In the genomic region with DNA sequence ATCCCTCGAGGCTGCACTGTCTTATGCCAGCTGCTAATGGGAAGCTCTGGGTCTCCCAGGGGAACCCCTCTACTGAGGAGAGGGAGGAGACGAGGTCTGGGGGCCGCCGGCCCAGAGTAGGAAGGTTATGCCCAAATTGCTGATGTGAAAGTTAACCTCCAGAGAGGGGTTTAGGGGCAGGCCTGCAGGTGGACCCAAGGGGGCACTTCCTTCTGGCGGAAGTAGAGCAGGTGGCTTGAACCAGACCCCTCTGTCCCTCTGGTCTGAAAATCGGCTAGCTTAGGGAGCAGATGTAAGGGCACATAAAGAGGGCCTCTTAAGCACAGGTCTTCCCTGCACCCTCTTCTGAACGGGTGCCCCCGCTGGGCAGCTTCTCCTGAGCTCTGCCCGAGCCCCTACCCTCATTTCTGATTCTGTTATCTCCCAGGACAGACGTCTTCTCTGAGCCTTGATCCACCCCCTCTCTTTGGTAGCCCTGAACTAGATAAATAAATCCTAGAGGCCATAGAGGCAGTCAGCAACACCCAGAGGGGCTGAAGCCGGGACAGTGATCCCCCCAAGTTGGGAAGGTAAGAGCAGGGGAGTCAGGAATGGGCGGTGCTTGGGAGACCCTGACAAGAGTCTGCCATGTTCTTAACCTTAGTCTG, we compare ENCODE assay signal across 8 mouse cellular contexts. TPM values are rescaled to one million over a fixed set of nuclear protein-coding genes. Genes with fewer than 3 reads are reported as not detected.
DNase-seq lines count a peak whose midpoint lies in the region; ATAC-seq and TF ChIP-seq lines count a peak whose summit lies in the region.

No protein-coding gene starts in this region.

- peaks cover 61% of the 10 kb centered on the region for H3K79me2 ChIP-seq in myocyte (ENCODE audit: control insufficient read depth, insufficient read depth)

- no peak for DNase-seq in kidney, postnatal 10 days
- no peak for DNase-seq in intestine, embryonic 14.5 days (ENCODE audit: low spot score)
- no peak for DNase-seq in testis, postnatal 14 days (ENCODE audit: low spot score)
- DNase-seq in adrenal gland, adult 2 months = no peak
- DNase-seq in adrenal gland, postnatal 25 days = no peak

- no peak for TF ChIP-seq POLR2A in myocyte (IDR thresholded peaks at IDR 0.05; ENCODE audit: insufficient read length, low read depth)

- H3K4me1 ChIP-seq in kidney, embryonic 16.5 days (ENCODE audit: insufficient read depth, low read length) = peaks cover 91% of the 10 kb centered on the region
- peaks cover 39% of the 10 kb centered on the region for H3K4me1 ChIP-seq in brown adipose tissue, adult 24 weeks (ENCODE audit: control insufficient read depth, insufficient read depth, insufficient read length, low read length)
- peaks cover 88% of the 10 kb centered on the region for H3K4me1 ChIP-seq in intestine, embryonic 14.5 days (replicated peaks; ENCODE audit: control insufficient read depth, insufficient read depth, low read length)

- H3ac ChIP-seq in myocyte (ENCODE audit: control insufficient read depth, insufficient read length) = no peak overlapping the region

- H3K9ac ChIP-seq in kidney, embryonic 16.5 days (replicated peaks; ENCODE audit: low read length) = peak overlapping the region; percentile 63
- H3K9ac ChIP-seq in intestine, embryonic 14.5 days (ENCODE audit: low read length) = no peak overlapping the region

- H3K4me2 ChIP-seq in kidney, embryonic 16.5 days (replicated peaks; ENCODE audit: low read depth, low read length) = peak overlapping the region; percentile 63
- peak overlapping the region; percentile 62 for H3K4me2 ChIP-seq in intestine, embryonic 14.5 days (ENCODE audit: low read length)
- H3K4me2 ChIP-seq in myocyte (ENCODE audit: low read depth) = peak overlapping the region; percentile 90

- no peak overlapping the region for H3K4me3 ChIP-seq in kidney, embryonic 16.5 days (ENCODE audit: low read length)
- H3K4me3 ChIP-seq in brown adipose tissue, adult 24 weeks (ENCODE audit: insufficient read depth, low read depth, low read length) = peak overlapping the region; percentile 39
- no peak overlapping the region for H3K4me3 ChIP-seq in intestine, embryonic 14.5 days (ENCODE audit: low read depth, low read length)
- peak overlapping the region; percentile 13 for H3K4me3 ChIP-seq in myocyte

- ATAC-seq in kidney, embryonic 16.5 days (ENCODE audit: low FRiP score, low TSS enrichment) = no peak
- ATAC-seq in intestine, embryonic 14.5 days (replicated peaks; ENCODE audit: low FRiP score, low TSS enrichment, low read depth) = no peak

- H3K36me3 ChIP-seq in kidney, embryonic 16.5 days (ENCODE audit: insufficient read depth, low read length) = no peaks in the 10 kb centered on the region
- peaks cover 2% of the 10 kb centered on the region; the same call in 1 of the 2 replicates for H3K36me3 ChIP-seq in intestine, embryonic 14.5 days (ENCODE audit: control insufficient read depth, insufficient read depth, low read length)
- no peaks in the 10 kb centered on the region for H3K36me3 ChIP-seq in myocyte (ENCODE audit: control insufficient read depth, insufficient read depth)

- 52% methylated on average over 12 of the region's 12 CpGs for WGBS in kidney, embryonic 16.5 days
- 59% methylated on average over 12 of the region's 12 CpGs for WGBS in intestine, embryonic 14.5 days

- H3K9me3 ChIP-seq in kidney, embryonic 16.5 days (ENCODE audit: low read length) = no peaks in the 10 kb centered on the region
- H3K9me3 ChIP-seq in intestine, embryonic 14.5 days (ENCODE audit: control insufficient read depth, low read length) = no peaks in the 10 kb centered on the region

- H3K27ac ChIP-seq in kidney, embryonic 16.5 days (ENCODE audit: low read length) = peak overlapping the region; percentile 83
- peak overlapping the region; percentile 35; the same call in 1 of the 2 replicates for H3K27ac ChIP-seq in brown adipose tissue, adult 24 weeks (replicated peaks; ENCODE audit: low read depth, low read length)
- H3K27ac ChIP-seq in intestine, embryonic 14.5 days (ENCODE audit: low read depth) = peak overlapping the region; percentile 88; the same call in 1 of the 2 replicates

- H3K27me3 ChIP-seq in kidney, embryonic 16.5 days (ENCODE audit: insufficient read depth, low read length) = no peaks in the 10 kb centered on the region
- no peaks in the 10 kb centered on the region for H3K27me3 ChIP-seq in intestine, embryonic 14.5 days (replicated peaks; ENCODE audit: control insufficient read depth, insufficient read depth, low read length)
- H3K27me3 ChIP-seq in myocyte (ENCODE audit: control insufficient read depth, insufficient read depth, insufficient read length) = no peaks in the 10 kb centered on the region

TF ChIP-seq in myocyte, 11 proteins besides CTCF, POLR2A, EP300 and RAD21:
- TF ChIP-seq E2F4 (IDR thresholded peaks at IDR 0.05; ENCODE audit: insufficient read depth) (no peak), MYOG (IDR thresholded peaks at IDR 0.05; ENCODE audit: control insufficient read depth in 1 of 3, insufficient read depth in 1 of 3, insufficient read length in 2 of 3, low read depth in 2 of 3) (no peak), POLR2AphosphoS2 (IDR thresholded peaks at IDR 0.05; ENCODE audit: insufficient read length, low read depth) (no peak), SRF (IDR thresholded peaks at IDR 0.05; ENCODE audit: control insufficient read depth, insufficient read length, low read depth) (no peak), MAX (IDR thresholded peaks at IDR 0.05; ENCODE audit: low read depth) (no peak), TCF12 (IDR thresholded peaks at IDR 0.05; ENCODE audit: insufficient read depth, poor library complexity, severe bottlenecking) (no peak), MYOD1 (IDR thresholded peaks at IDR 0.05; ENCODE audit: control insufficient read depth in 1 of 3, insufficient read length in 2 of 3, low read depth in 2 of 3) (no peak), CEBPB (IDR thresholded peaks at IDR 0.05; ENCODE audit: insufficient read depth, poor library complexity, severe bottlenecking) (no peak), REST (IDR thresholded peaks at IDR 0.05; ENCODE audit: insufficient read depth, insufficient read length) (no peak), USF1 (IDR thresholded peaks at IDR 0.05; ENCODE audit: low read depth) (no peak), TCF3 (IDR thresholded peaks at IDR 0.05; ENCODE audit: insufficient read length, low read depth) (no peak)

RNA-seq across cellular contexts. Expression of a gene that starts 18.2 kb away (rescaled TPM):
- 37.3 and 40.0 TPM in 2 replicates for polyA plus RNA-seq in kidney, embryonic 16.5 days (2015; fragmentation: Nextera tagmentation; extraction: Ambion mirVana)
- polyA plus RNA-seq in brown adipose tissue, adult 24 weeks (2012; ENCODE audit: insufficient read depth, insufficient read length, missing spikeins) = 10.0 and 10.2 TPM in 2 replicates
- polyA plus RNA-seq in intestine, embryonic 14.5 days (2014; fragmentation: Nextera tagmentation; extraction: Ambion mirVana) = 28.3 and 30.2 TPM in 2 replicates
- polyA plus RNA-seq in myocyte (2012; fragmentation: generic; extraction: Trizol) = 17.4 TPM
- total RNA-seq in adrenal gland, adult 2 months (2021) = 10 to 100 TPM; 52.5 to 65.1 TPM
- 256 and 263 TPM in 2 replicates for polyA plus RNA-seq in adrenal gland, adult 2 months (2012; rRNA removed)
- 93.1 and 109 TPM in 2 replicates for total RNA-seq in adrenal gland, postnatal 25 days (2021)

RNA-seq across cellular contexts. Expression of a gene that starts 47.7 kb away (rescaled TPM):
- 81.7 and 81.9 TPM in 2 replicates for polyA plus RNA-seq in kidney, embryonic 16.5 days (2015; fragmentation: Nextera tagmentation; extraction: Ambion mirVana)
- 70.5 and 79.9 TPM in 2 replicates for polyA plus RNA-seq in brown adipose tissue, adult 24 weeks (2012; ENCODE audit: insufficient read depth, insufficient read length, missing spikeins)
- polyA plus RNA-seq in intestine, embryonic 14.5 days (2014; fragmentation: Nextera tagmentation; extraction: Ambion mirVana) = 22.5 and 26.7 TPM in 2 replicates
- polyA plus RNA-seq in myocyte (2012; fragmentation: generic; extraction: Trizol) = 52.7 TPM
- 100 to 1,000 TPM; 116 to 158 TPM for total RNA-seq in adrenal gland, adult 2 months (2021)
- polyA plus RNA-seq in adrenal gland, adult 2 months (2012; rRNA removed) = 204 and 217 TPM in 2 replicates
- 92.4 and 108 TPM in 2 replicates for total RNA-seq in adrenal gland, postnatal 25 days (2021)

RNA-seq across cellular contexts. Expression of a gene that starts 58.3 kb away (rescaled TPM):
- polyA plus RNA-seq in kidney, embryonic 16.5 days (2015; fragmentation: Nextera tagmentation; extraction: Ambion mirVana) = 36.3 and 36.4 TPM in 2 replicates
- 6.1 and 6.6 TPM in 2 replicates for polyA plus RNA-seq in brown adipose tissue, adult 24 weeks (2012; ENCODE audit: insufficient read depth, insufficient read length, missing spikeins)
- polyA plus RNA-seq in intestine, embryonic 14.5 days (2014; fragmentation: Nextera tagmentation; extraction: Ambion mirVana) = 6.3 and 8.7 TPM in 2 replicates
- polyA plus RNA-seq in myocyte (2012; fragmentation: generic; extraction: Trizol) = 1.2 TPM
- 10 to 100 TPM; 13.4 to 18.6 TPM for total RNA-seq in adrenal gland, adult 2 months (2021)
- polyA plus RNA-seq in adrenal gland, adult 2 months (2012; rRNA removed) = 44.5 and 52.6 TPM in 2 replicates
- 16.9 and 26.0 TPM in 2 replicates for total RNA-seq in adrenal gland, postnatal 25 days (2021)

Comparison
In these comparisons a context has a peak if more than half of its experiments do, and no peak if none do; other contexts are left out.
1. H3K27ac ChIP-seq: peak in every context shown above with its lines; median percentile 88 in intestine, embryonic 14.5 days; 83 in kidney, embryonic 16.5 days; 35 in brown adipose tissue, adult 24 weeks.
2. H3K4me3 ChIP-seq: peak in brown adipose tissue, adult 24 weeks (single experiment) and myocyte (single experiment); none in kidney, embryonic 16.5 days (single experiment) and intestine, embryonic 14.5 days (single experiment).
3. Peak in every context shown above with its lines, with median percentiles within 50 percentile points of each other: H3K4me2 ChIP-seq.